10 mouse cellular contexts compared by ENCODE assay signal in genomic region chr9:111273958-111274357, GRCm38 (mm10). TPM values are rescaled to one million over a fixed set of nuclear protein-coding genes. Genes with fewer than 3 reads are reported as not detected.
DNase-seq lines count a peak whose midpoint lies in the region; ATAC-seq and TF ChIP-seq lines count a peak whose summit lies in the region.
"Had no signal": no experiment of that assay in that cellular context is flagged by ENCODE, and none has a peak within 500 bp of the region (broad histone marks: within the 10 kb centered on the region; RNA-seq: fewer than 3 reads in every experiment).

No protein-coding gene starts in this region.

- no peaks in the 10 kb centered on the region for H3K9me3 ChIP-seq in heart, postnatal 0 days (replicated peaks; ENCODE audit: control insufficient read depth, low read length)
- no peaks in the 10 kb centered on the region for H3K9me3 ChIP-seq in embryonic facial prominence, embryonic 14.5 days (ENCODE audit: control insufficient read depth, low read length)
- H3K9me3 ChIP-seq in intestine, embryonic 14.5 days (ENCODE audit: control insufficient read depth, low read length), result no peaks in the 10 kb centered on the region
- H3K9me3 ChIP-seq in midbrain, embryonic 15.5 days, result no peaks in the 10 kb centered on the region

- peak overlapping the region; percentile 78 for H3K4me2 ChIP-seq in heart, postnatal 0 days (ENCODE audit: low read depth, low read length)
- peak overlapping the region; percentile 70 for H3K4me2 ChIP-seq in embryonic facial prominence, embryonic 14.5 days (ENCODE audit: low read depth, low read length)
- H3K4me2 ChIP-seq in intestine, embryonic 14.5 days (ENCODE audit: low read length), result peak overlapping the region; percentile 82
- peak overlapping the region; percentile 76; the same call in 1 of the 2 replicates for H3K4me2 ChIP-seq in midbrain, embryonic 15.5 days

- peaks cover 14% of the 10 kb centered on the region for H3K36me3 ChIP-seq in heart, postnatal 0 days (replicated peaks; ENCODE audit: control insufficient read depth, insufficient read depth, low read length)
- H3K36me3 ChIP-seq in embryonic facial prominence, embryonic 14.5 days (ENCODE audit: control insufficient read depth, insufficient read depth, low read length), result peaks cover 47% of the 10 kb centered on the region
- peaks cover 53% of the 10 kb centered on the region for H3K36me3 ChIP-seq in intestine, embryonic 14.5 days (ENCODE audit: control insufficient read depth, insufficient read depth, low read length)
- peaks cover 12% of the 10 kb centered on the region for H3K36me3 ChIP-seq in midbrain, embryonic 15.5 days (replicated peaks)

- WGBS in heart, postnatal 0 days, result 41% methylated on average over 1 of the region's 1 CpGs
- WGBS in embryonic facial prominence, embryonic 14.5 days, result 83% methylated on average over 1 of the region's 1 CpGs
- WGBS in intestine, embryonic 14.5 days, result 86% methylated on average over 1 of the region's 1 CpGs
- WGBS in midbrain, embryonic 15.5 days, result 86% methylated on average over 1 of the region's 1 CpGs

- ATAC-seq in heart, postnatal 0 days (ENCODE audit: insufficient read depth, low read depth), result no peak
- ATAC-seq in embryonic facial prominence, embryonic 14.5 days (ENCODE audit: low read depth), result no peak
- ATAC-seq in intestine, embryonic 14.5 days (replicated peaks; ENCODE audit: low FRiP score, low TSS enrichment, low read depth), result no peak
- ATAC-seq in midbrain, embryonic 15.5 days (replicated peaks), result no peak
- ATAC-seq in erythroid progenitor cell, adult 5-6 weeks (replicated peaks; ENCODE audit: low FRiP score, poor library complexity, severe bottlenecking), result no peak

- no peak overlapping the region for H3K27ac ChIP-seq in heart, postnatal 0 days (ENCODE audit: low read depth)
- H3K27ac ChIP-seq in embryonic facial prominence, embryonic 14.5 days (replicated peaks; ENCODE audit: low read depth, low read length), result no peak overlapping the region
- H3K27ac ChIP-seq in intestine, embryonic 14.5 days (ENCODE audit: low read depth), result no peak overlapping the region
- H3K27ac ChIP-seq in midbrain, embryonic 15.5 days, result no peak overlapping the region

- H3K27me3 ChIP-seq in heart, postnatal 0 days (ENCODE audit: control insufficient read depth, insufficient read depth, low read length), result no peaks in the 10 kb centered on the region
- H3K27me3 ChIP-seq in embryonic facial prominence, embryonic 14.5 days (replicated peaks; ENCODE audit: control insufficient read depth, insufficient read depth, low read length), result no peaks in the 10 kb centered on the region
- no peaks in the 10 kb centered on the region for H3K27me3 ChIP-seq in intestine, embryonic 14.5 days (replicated peaks; ENCODE audit: control insufficient read depth, insufficient read depth, low read length)
- H3K27me3 ChIP-seq in midbrain, embryonic 15.5 days (replicated peaks), result no peaks in the 10 kb centered on the region

- TF ChIP-seq EP300 in heart, postnatal 0 days (IDR thresholded peaks at IDR 0.05; ENCODE audit: low read depth), result no peak

- DNase-seq in heart, postnatal 0 days (ENCODE audit: low spot score), result no peak
- no peak for DNase-seq in heart, adult 18-20 months
- DNase-seq in embryonic facial prominence, embryonic 14.5 days (ENCODE audit: low spot score), result no peak
- DNase-seq in intestine, embryonic 14.5 days (ENCODE audit: low spot score), result no peak
- no peak for DNase-seq in left cerebral cortex, adult 8-10 months (ENCODE audit: low spot score in 2 of 2)
- DNase-seq in cerebellum, adult 9-11 months, result no peak
- DNase-seq: adrenal gland, postnatal 10 days had no signal

- peaks cover 34% of the 10 kb centered on the region for H3K4me1 ChIP-seq in heart, postnatal 0 days (ENCODE audit: control insufficient read depth, insufficient read depth)
- H3K4me1 ChIP-seq in embryonic facial prominence, embryonic 14.5 days (ENCODE audit: control insufficient read depth, insufficient read depth, low read length), result peaks cover 43% of the 10 kb centered on the region
- peaks cover 35% of the 10 kb centered on the region for H3K4me1 ChIP-seq in intestine, embryonic 14.5 days (replicated peaks; ENCODE audit: control insufficient read depth, insufficient read depth, low read length)
- H3K4me1 ChIP-seq in midbrain, embryonic 15.5 days, result peaks cover 55% of the 10 kb centered on the region

- H3K4me3 ChIP-seq in heart, postnatal 0 days (ENCODE audit: low read depth, low read length), result peak overlapping the region; percentile 87
- peak overlapping the region; percentile 13 for H3K4me3 ChIP-seq in embryonic facial prominence, embryonic 14.5 days (ENCODE audit: low read depth, low read length)
- peak overlapping the region; percentile 98 for H3K4me3 ChIP-seq in intestine, embryonic 14.5 days (ENCODE audit: low read depth, low read length)
- H3K4me3 ChIP-seq in midbrain, embryonic 15.5 days, result peak overlapping the region; percentile 96; the same call in 1 of the 2 replicates

- H3K9ac ChIP-seq in heart, postnatal 0 days (replicated peaks; ENCODE audit: low read depth, low read length), result no peak overlapping the region; the same call in 1 of the 2 replicates
- 0 out of 2 replicates have a peak overlapping the region, but pooled peaks have one; percentile 25 for H3K9ac ChIP-seq in embryonic facial prominence, embryonic 14.5 days (ENCODE audit: low read depth, low read length)
- H3K9ac ChIP-seq in intestine, embryonic 14.5 days (ENCODE audit: low read length), result no peak overlapping the region
- no peak overlapping the region for H3K9ac ChIP-seq in midbrain, embryonic 15.5 days

- no peak for TF ChIP-seq CTCF in heart, postnatal 0 days (IDR thresholded peaks at IDR 0.05; ENCODE audit: low read depth)

RNA-seq across cellular contexts. Expression of gene Epm2aip1, which starts 2.2 kb away (rescaled TPM):
- 28.2 and 33.0 TPM in 2 replicates for total RNA-seq in heart, postnatal 0 days (2014; rRNA removed; ENCODE audit: low replicate concordance)
- polyA plus RNA-seq in heart, postnatal 0 days (2015; fragmentation: Nextera tagmentation; extraction: Ambion mirVana), result 13.5 and 15.6 TPM in 2 replicates
- total RNA-seq in heart, adult 18-20 months (2021), result 10 to 100 TPM; 22.5 to 24.2 TPM
- polyA plus RNA-seq in embryonic facial prominence, embryonic 14.5 days (2014; fragmentation: Nextera tagmentation; extraction: Ambion mirVana), result 47.0 and 48.2 TPM in 2 replicates
- polyA plus RNA-seq in intestine, embryonic 14.5 days (2014; fragmentation: Nextera tagmentation; extraction: Ambion mirVana), result 35.7 and 36.1 TPM in 2 replicates
- polyA plus RNA-seq in midbrain, embryonic 15.5 days (2015; fragmentation: Nextera tagmentation; extraction: Ambion mirVana), result 60.4 and 68.6 TPM in 2 replicates
- total RNA-seq in erythroid progenitor cell, adult 5-6 weeks (2015; ENCODE audit: low replicate concordance), result 23.5 and 26.3 TPM in 2 replicates
- total RNA-seq in erythroid progenitor cell, adult 5-6 weeks (2017; ENCODE audit: low replicate concordance), result 16.9 and 21.7 TPM in 2 replicates
- 10 to 100 TPM; 78.9 to 89.4 (median 83.4) TPM for total RNA-seq in left cerebral cortex, adult 8-10 months (2022)

RNA-seq across cellular contexts. Expression of gene Mlh1, which starts 2.4 kb away (rescaled TPM):
- 12.8 and 18.4 TPM in 2 replicates for total RNA-seq in heart, postnatal 0 days (2014; rRNA removed; ENCODE audit: low replicate concordance)
- polyA plus RNA-seq in heart, postnatal 0 days (2015; fragmentation: Nextera tagmentation; extraction: Ambion mirVana), result 19.7 and 20.0 TPM in 2 replicates
- total RNA-seq in heart, adult 18-20 months (2021), result 1 to 10 TPM; 5.5 to 7.7 TPM
- 33.6 and 34.2 TPM in 2 replicates for polyA plus RNA-seq in embryonic facial prominence, embryonic 14.5 days (2014; fragmentation: Nextera tagmentation; extraction: Ambion mirVana)
- 43.6 and 48.3 TPM in 2 replicates for polyA plus RNA-seq in intestine, embryonic 14.5 days (2014; fragmentation: Nextera tagmentation; extraction: Ambion mirVana)
- 25.7 and 31.3 TPM in 2 replicates for polyA plus RNA-seq in midbrain, embryonic 15.5 days (2015; fragmentation: Nextera tagmentation; extraction: Ambion mirVana)
- total RNA-seq in erythroid progenitor cell, adult 5-6 weeks (2015; ENCODE audit: low replicate concordance), result 33.1 and 36.0 TPM in 2 replicates
- 31.2 and 35.4 TPM in 2 replicates for total RNA-seq in erythroid progenitor cell, adult 5-6 weeks (2017; ENCODE audit: low replicate concordance)
- 10 to 100 TPM; 13.1 to 20.9 (median 16.4) TPM for total RNA-seq in left cerebral cortex, adult 8-10 months (2022)

RNA-seq across cellular contexts. Expression of gene Trank1, which starts 37.6 kb away (rescaled TPM):
- 0.04 TPM in 1 of 2 replicates, not detected in the other for total RNA-seq in heart, postnatal 0 days (2014; rRNA removed; ENCODE audit: low replicate concordance)
- not detected in 2 replicates for polyA plus RNA-seq in heart, postnatal 0 days (2015; fragmentation: Nextera tagmentation; extraction: Ambion mirVana)
- total RNA-seq in heart, adult 18-20 months (2021), result not detected
- 0.79 and 0.92 TPM in 2 replicates for polyA plus RNA-seq in embryonic facial prominence, embryonic 14.5 days (2014; fragmentation: Nextera tagmentation; extraction: Ambion mirVana)
- 0.08 and 0.12 TPM in 2 replicates for polyA plus RNA-seq in intestine, embryonic 14.5 days (2014; fragmentation: Nextera tagmentation; extraction: Ambion mirVana)
- polyA plus RNA-seq in midbrain, embryonic 15.5 days (2015; fragmentation: Nextera tagmentation; extraction: Ambion mirVana), result 13.9 and 15.8 TPM in 2 replicates
- not detected in 2 replicates for total RNA-seq in erythroid progenitor cell, adult 5-6 weeks (2015; ENCODE audit: low replicate concordance)
- not detected in 2 replicates for total RNA-seq in erythroid progenitor cell, adult 5-6 weeks (2017; ENCODE audit: low replicate concordance)
- 100 to 1,000 TPM; 256 to 279 (median 263) TPM for total RNA-seq in left cerebral cortex, adult 8-10 months (2022)
- polyA plus RNA-seq: macrophage had no signal

Comparison
In these comparisons a context has a peak if more than half of its experiments do, and no peak if none do; other contexts are left out.
1. H3K4me3 ChIP-seq: peak in every context shown above with its lines; median percentile 98 in intestine, embryonic 14.5 days; 96 in midbrain, embryonic 15.5 days; 87 in heart, postnatal 0 days; 13 in embryonic facial prominence, embryonic 14.5 days.
2. RNA of gene Trank1, which starts 37.6 kb away (total RNA-seq): 256 to 279 TPM in left cerebral cortex, adult 8-10 months; 0.04 TPM in heart, postnatal 0 days, not detected in heart, adult 18-20 months and not detected in erythroid progenitor cell, adult 5-6 weeks; every median in the first group is over 100 times any median in the second.
3. Peak in every context shown above with its lines, with median percentiles within 50 percentile points of each other: H3K4me2 ChIP-seq.